Mouse (Mus musculus): ENCODE measurements around the gene Cenpx. TPM values are rescaled to one million over a fixed set of nuclear protein-coding genes. Genes with fewer than 3 reads are reported as not detected.
"Not testable (repeated sequence)": the region's sequence is repeated elsewhere in the genome, so short reads cannot be mapped to it uniquely, and the experiment has no call there.

Cenpx gene
- polyA plus RNA-seq (2012; ENCODE audit: insufficient read depth, low replicate concordance): 93.0 and 128 TPM in 2 replicates

GRCm38 (mm10) chr11:120713580-120714518 is at the start of gene Cenpx, which contains the start of gene Lrrc45:
Gene Cenpx, minus strand, starts transcription at chr11:120713738.
Gene Lrrc45, plus strand, starts transcription at chr11:120713925.
- Histone ChIP-seq H3K9me3 (no peaks in the 10 kb centered on the region), H3K27me3 (replicated peaks) (no peaks in the 10 kb centered on the region), H3K4me3 (replicated peaks) (peak within 1 kb of the TSS; percentile 96), H3K36me3 (replicated peaks; ENCODE audit: low read length) (peaks cover 73% of the 10 kb centered on the region), H3K4me1 (peaks cover 53% of the 10 kb centered on the region)
- TF ChIP-seq GATA1 (IDR thresholded peaks at IDR 0.05; ENCODE audit: borderline replicate concordance, low read length) (no peak), FLI1 (IDR thresholded peaks at IDR 0.05; ENCODE audit: low read length) (no peak; the same call in 1 of the 2 replicates)

GRCm38 (mm10) chr11:120762672-120763041 is 49.1 kb upstream of the Cenpx start, which contains the start of gene Hmga1b:
Gene Hmga1b, plus strand, starts transcription at chr11:120762794.
- H3K4me3 ChIP-seq (replicated peaks): peak within 1 kb of the TSS; percentile 26

GRCm38 (mm10) chr11:120761811-120762671 is 48.5 kb upstream of the Cenpx start:
- peaks cover 35% of the 10 kb centered on the region for H3K27me3 ChIP-seq (replicated peaks)
- H3K4me3 ChIP-seq (replicated peaks): peak overlapping the region; percentile 26
- TF ChIP-seq GATA1 (IDR thresholded peaks at IDR 0.05; ENCODE audit: borderline replicate concordance, low read length) (no peak), FLI1 (IDR thresholded peaks at IDR 0.05; ENCODE audit: low read length) (no peak)
- peaks cover 46% of the 10 kb centered on the region for H3K9me3 ChIP-seq
- no peaks in the 10 kb centered on the region for H3K36me3 ChIP-seq (replicated peaks; ENCODE audit: low read length)
- H3K4me1 ChIP-seq: peaks cover 9% of the 10 kb centered on the region

More at GRCm38 (mm10) chr11:120762672-120763041, 49.1 kb upstream of the Cenpx start, which contains the start of gene Hmga1b:
- not testable (repeated sequence) for H3K36me3 ChIP-seq (replicated peaks; ENCODE audit: low read length)
- peaks cover 44% of the 10 kb centered on the region for H3K9me3 ChIP-seq
- peaks cover 38% of the 10 kb centered on the region for H3K27me3 ChIP-seq (replicated peaks)
- H3K4me1 ChIP-seq: peaks cover 16% of the 10 kb centered on the region

- Histone ChIP-seq H3K4me1 (peaks cover 6% of the 10 kb centered on the region), H3K27me3 (replicated peaks) (peaks cover 21% of the 10 kb centered on the region), H3K9me3 (peaks cover 55% of the 10 kb centered on the region), H3K36me3 (replicated peaks; ENCODE audit: low read length) (no peaks in the 10 kb centered on the region), H3K4me3 (replicated peaks) (no peak overlapping the region)
- no peak for TF ChIP-seq FLI1 (IDR thresholded peaks at IDR 0.05; ENCODE audit: low read length)
- TF ChIP-seq GATA1 (IDR thresholded peaks at IDR 0.05; ENCODE audit: borderline replicate concordance, low read length): no peak
These were observed 46.7 kb upstream of the Cenpx start for GRCm38 (mm10) chr11:120760236-120760635.

- peaks cover 5% of the 10 kb centered on the region for H3K9me3 ChIP-seq
- TF ChIP-seq FLI1 (IDR thresholded peaks at IDR 0.05; ENCODE audit: low read length) (no peak), GATA1 (IDR thresholded peaks at IDR 0.05; ENCODE audit: borderline replicate concordance, low read length) (no peak)
- H3K27me3 ChIP-seq (replicated peaks): peaks cover 17% of the 10 kb centered on the region
- no peaks in the 10 kb centered on the region for H3K4me1 ChIP-seq
- H3K36me3 ChIP-seq (replicated peaks; ENCODE audit: low read length): no peaks in the 10 kb centered on the region
- no peak overlapping the region for H3K4me3 ChIP-seq (replicated peaks)
These were observed 38.1 kb upstream of the Cenpx start for GRCm38 (mm10) chr11:120751606-120752005.

GRCm38 (mm10) chr11:120749430-120749829 is 35.9 kb upstream of the Cenpx start:
- H3K36me3 ChIP-seq (replicated peaks; ENCODE audit: low read length): no peaks in the 10 kb centered on the region
- H3K9me3 ChIP-seq: no peaks in the 10 kb centered on the region
- TF ChIP-seq GATA1 (IDR thresholded peaks at IDR 0.05; ENCODE audit: borderline replicate concordance, low read length): no peak
- TF ChIP-seq FLI1 (IDR thresholded peaks at IDR 0.05; ENCODE audit: low read length): no peak
- H3K27me3 ChIP-seq (replicated peaks): peaks cover 30% of the 10 kb centered on the region
- no peak overlapping the region for H3K4me3 ChIP-seq (replicated peaks)
- H3K4me1 ChIP-seq: no peaks in the 10 kb centered on the region

GRCm38 (mm10) chr11:120747974-120748373 is 34.4 kb upstream of the Cenpx start:
- Histone ChIP-seq H3K27me3 (replicated peaks) (peaks cover 37% of the 10 kb centered on the region), H3K36me3 (replicated peaks; ENCODE audit: low read length) (no peaks in the 10 kb centered on the region), H3K4me3 (replicated peaks) (no peak overlapping the region), H3K4me1 (no peaks in the 10 kb centered on the region), H3K9me3 (no peaks in the 10 kb centered on the region)
- TF ChIP-seq FLI1 (IDR thresholded peaks at IDR 0.05; ENCODE audit: low read length): no peak
- TF ChIP-seq GATA1 (IDR thresholded peaks at IDR 0.05; ENCODE audit: borderline replicate concordance, low read length): no peak

- H3K36me3 ChIP-seq (replicated peaks; ENCODE audit: low read length): no peaks in the 10 kb centered on the region
- H3K4me3 ChIP-seq (replicated peaks): no peak overlapping the region
- peaks cover 5% of the 10 kb centered on the region for H3K4me1 ChIP-seq
- H3K9me3 ChIP-seq: no peaks in the 10 kb centered on the region
- TF ChIP-seq GATA1 (IDR thresholded peaks at IDR 0.05; ENCODE audit: borderline replicate concordance, low read length): no peak
- TF ChIP-seq FLI1 (IDR thresholded peaks at IDR 0.05; ENCODE audit: low read length): no peak
- H3K27me3 ChIP-seq (replicated peaks): peaks cover 43% of the 10 kb centered on the region
These were observed 30.7 kb upstream of the Cenpx start for GRCm38 (mm10) chr11:120744121-120744701.

- peaks cover 45% of the 10 kb centered on the region for H3K27me3 ChIP-seq (replicated peaks)
- TF ChIP-seq FLI1 (IDR thresholded peaks at IDR 0.05; ENCODE audit: low read length): no peak
- no peak for TF ChIP-seq GATA1 (IDR thresholded peaks at IDR 0.05; ENCODE audit: borderline replicate concordance, low read length)
- H3K4me3 ChIP-seq (replicated peaks): no peak overlapping the region
- H3K4me1 ChIP-seq: peaks cover 5% of the 10 kb centered on the region
- no peaks in the 10 kb centered on the region for H3K36me3 ChIP-seq (replicated peaks; ENCODE audit: low read length)
- no peaks in the 10 kb centered on the region for H3K9me3 ChIP-seq
These were observed 27.4 kb upstream of the Cenpx start for GRCm38 (mm10) chr11:120740981-120741380.

Measured in megakaryocyte, embryonic 14.5 days (primary cell).